Mouse (Mus musculus) hindbrain, embryonic 15.5 days (tissue): ENCODE results near the gene St3gal5. TPM values are rescaled to one million over a fixed set of nuclear protein-coding genes. Genes with fewer than 3 reads are reported as not detected.

ENCODE experiments used
- ATAC-seq: fragments of 200-750 bp; cut with Nextera tagmentation; 2 replicates; pipeline ENCODE4 v1.8.0; 2017; ENCODE audit warnings: low read depth, moderate number of reproducible peaks, moderate TSS enrichment; ENCODE audit not compliant: low FRiP score
- H3K27ac ChIP-seq: fragments of 300-500 bp; sonication (generic); replicated peaks from 2 replicates; pipeline ENCODE4 v1.5.1; 2015; ENCODE audit warnings: mild to moderate bottlenecking, inconsistent platforms
- H3K27me3 ChIP-seq: fragments of 300-500 bp; sonication (generic); 2 replicates; pipeline ENCODE4 v1.6.1; 2015; ENCODE audit warnings: control low read depth, inconsistent platforms
- H3K36me3 ChIP-seq: fragments of 300-500 bp; sonication (generic); 2 replicates; pipeline ENCODE4 v1.6.1; 2015; ENCODE audit warnings: control low read depth, inconsistent platforms
- H3K4me1 ChIP-seq: fragments of 300-500 bp; sonication (generic); replicated peaks from 2 replicates; pipeline ENCODE4 v1.6.1; 2015; ENCODE audit warnings: control low read depth, inconsistent platforms
- H3K4me2 ChIP-seq: fragments of 300-500 bp; sonication (generic); 2 replicates; pipeline ENCODE4 v1.6.1; 2015; ENCODE audit warnings: moderate library complexity, mild to moderate bottlenecking, inconsistent platforms
- H3K4me3 ChIP-seq: fragments of 300-500 bp; sonication (generic); 2 replicates; pipeline ENCODE4 v1.5.1; 2015; ENCODE audit warnings: mild to moderate bottlenecking, inconsistent platforms
- H3K9ac ChIP-seq: fragments of 300-500 bp; sonication (generic); 2 replicates; pipeline ENCODE4 v1.6.1; 2015; ENCODE audit warnings: inconsistent platforms
- H3K9me3 ChIP-seq: fragments of 300-500 bp; sonication (generic); 2 replicates; pipeline ENCODE4 v1.6.1; 2016; ENCODE audit warnings: control low read depth, inconsistent platforms
- WGBS: fragments of 180-500 bp; shearing (Covaris S2); methylation state at CpG from one replicate; pipeline ENCODE4 v1.1.7; 2015; 5-methylcytosine and 5-hydroxymethylcytosine counted together
- polyA plus RNA-seq: library from polyadenylated mRNA; unstranded; fragments of >200 nt; fragmentation: Nextera tagmentation; extraction: Ambion mirVana; gene quantifications from 2 replicates; pipeline ENCODE4 v1.2.1, GENCODE M21; 2015

The St3gal5 gene
- polyA plus RNA-seq, 1 experiment from 2014 or later: 62.5 TPM

GRCm38 (mm10) chr6:72117322-72117968 is 20.1 kb downstream of the St3gal5 start:
- no peak for ATAC-seq
- Histone ChIP-seq H3K4me2 (no peak overlapping the region), H3K27me3 (no peaks in the 10 kb centered on the region), H3K4me1 (0 out of 2 replicates have a peak, but pooled peaks cover 3% of the 10 kb centered on the region), H3K9me3 (no peaks in the 10 kb centered on the region), H3K36me3 (no peaks in the 10 kb centered on the region), H3K4me3 (no peak overlapping the region), H3K9ac (no peak overlapping the region), H3K27ac (no peak overlapping the region)
- 79% methylated on average over 8 of the region's 8 CpGs for WGBS

- no peak for ATAC-seq
- Histone ChIP-seq H3K4me2 (no peak overlapping the region), H3K9me3 (no peaks in the 10 kb centered on the region), H3K4me1 (peaks cover 3% of the 10 kb centered on the region; the same call in 1 of the 2 replicates), H3K27me3 (no peaks in the 10 kb centered on the region), H3K4me3 (no peak overlapping the region), H3K9ac (no peak overlapping the region), H3K36me3 (no peaks in the 10 kb centered on the region), H3K27ac (no peak overlapping the region)
- 88% methylated on average over 1 of the region's 1 CpGs for WGBS
These were observed 22.5 kb downstream of the St3gal5 start for GRCm38 (mm10) chr6:72119870-72120269.

- Histone ChIP-seq H3K9me3 (no peaks in the 10 kb centered on the region), H3K27me3 (no peaks in the 10 kb centered on the region), H3K36me3 (no peaks in the 10 kb centered on the region), H3K4me1 (peaks cover 3% of the 10 kb centered on the region; the same call in 1 of the 2 replicates), H3K4me3 (no peak overlapping the region), H3K27ac (no peak overlapping the region), H3K9ac (no peak overlapping the region), H3K4me2 (no peak overlapping the region)
- no peak for ATAC-seq
- 70% methylated on average over 3 of the region's 3 CpGs for WGBS
These were observed 23.9 kb downstream of the St3gal5 start for GRCm38 (mm10) chr6:72121301-72121700.

- no peaks in the 10 kb centered on the region for H3K36me3 ChIP-seq
- no peak overlapping the region for H3K27ac ChIP-seq
- no peak for ATAC-seq
- H3K9ac ChIP-seq: no peak overlapping the region
- H3K4me3 ChIP-seq: no peak overlapping the region
- no peak overlapping the region for H3K4me2 ChIP-seq
- 87% methylated on average over 5 of the region's 5 CpGs for WGBS
- peaks cover 3% of the 10 kb centered on the region; the same call in 1 of the 2 replicates for H3K4me1 ChIP-seq
- H3K27me3 ChIP-seq: no peaks in the 10 kb centered on the region
- H3K9me3 ChIP-seq: no peaks in the 10 kb centered on the region
These were observed 25.1 kb downstream of the St3gal5 start for GRCm38 (mm10) chr6:72122515-72122914.

GRCm38 (mm10) chr6:72124315-72125103 is 27.1 kb downstream of the St3gal5 start:
- ATAC-seq: no peak

GRCm38 (mm10) chr6:72126128-72126917 is 28.9 kb downstream of the St3gal5 start:
- Histone ChIP-seq H3K27ac (no peak overlapping the region), H3K4me2 (no peak overlapping the region), H3K27me3 (no peaks in the 10 kb centered on the region), H3K4me3 (no peak overlapping the region), H3K4me1 (peaks cover 3% of the 10 kb centered on the region; the same call in 1 of the 2 replicates), H3K36me3 (peaks cover 26% of the 10 kb centered on the region; the same call in 1 of the 2 replicates), H3K9ac (no peak overlapping the region), H3K9me3 (no peaks in the 10 kb centered on the region)
- WGBS: 82% methylated on average over 9 of the region's 9 CpGs
- ATAC-seq: no peak

More at GRCm38 (mm10) chr6:72124315-72125103, 27.1 kb downstream of the St3gal5 start:
- 83% methylated on average over 13 of the region's 13 CpGs for WGBS
- Histone ChIP-seq H3K4me2 (no peak overlapping the region), H3K4me1 (peaks cover 3% of the 10 kb centered on the region; the same call in 1 of the 2 replicates), H3K27me3 (no peaks in the 10 kb centered on the region), H3K27ac (no peak overlapping the region), H3K9me3 (no peaks in the 10 kb centered on the region), H3K9ac (no peak overlapping the region), H3K4me3 (no peak overlapping the region), H3K36me3 (peaks cover 12% of the 10 kb centered on the region; the same call in 1 of the 2 replicates)

- ATAC-seq: no peak
- H3K4me2 ChIP-seq: no peak overlapping the region
- H3K27ac ChIP-seq: no peak overlapping the region
- WGBS: 90% methylated on average over 6 of the region's 6 CpGs
- H3K4me3 ChIP-seq: no peak overlapping the region
- no peaks in the 10 kb centered on the region for H3K4me1 ChIP-seq
- no peak overlapping the region for H3K9ac ChIP-seq
- no peaks in the 10 kb centered on the region for H3K9me3 ChIP-seq
- no peaks in the 10 kb centered on the region for H3K27me3 ChIP-seq
- H3K36me3 ChIP-seq: peaks cover 54% of the 10 kb centered on the region
These were observed 32.7 kb downstream of the St3gal5 start for GRCm38 (mm10) chr6:72130056-72130455.

GRCm38 (mm10) chr6:72132671-72133214 is 35.4 kb downstream of the St3gal5 start:
- no peak overlapping the region for H3K4me2 ChIP-seq
- H3K27me3 ChIP-seq: no peaks in the 10 kb centered on the region
- ATAC-seq: no peak
- H3K4me1 ChIP-seq: no peaks in the 10 kb centered on the region
- no peak overlapping the region for H3K27ac ChIP-seq
- H3K9me3 ChIP-seq: no peaks in the 10 kb centered on the region
- H3K9ac ChIP-seq: no peak overlapping the region
- 96% methylated on average over 8 of the region's 8 CpGs for WGBS
- H3K4me3 ChIP-seq: no peak overlapping the region
- peaks cover 54% of the 10 kb centered on the region for H3K36me3 ChIP-seq

- Histone ChIP-seq H3K9me3 (no peaks in the 10 kb centered on the region), H3K27ac (no peak overlapping the region), H3K27me3 (no peaks in the 10 kb centered on the region), H3K4me3 (no peak overlapping the region), H3K9ac (no peak overlapping the region), H3K36me3 (peaks cover 40% of the 10 kb centered on the region), H3K4me1 (no peaks in the 10 kb centered on the region), H3K4me2 (no peak overlapping the region)
- 83% methylated on average over 9 of the region's 9 CpGs for WGBS
- no peak for ATAC-seq
These were observed 37.6 kb downstream of the St3gal5 start for GRCm38 (mm10) chr6:72134850-72135515.

- no peaks in the 10 kb centered on the region for H3K4me1 ChIP-seq
- peaks cover 30% of the 10 kb centered on the region for H3K36me3 ChIP-seq
- H3K9me3 ChIP-seq: no peaks in the 10 kb centered on the region
- 91% methylated on average over 5 of the region's 5 CpGs for WGBS
- H3K9ac ChIP-seq: no peak overlapping the region
- no peaks in the 10 kb centered on the region for H3K27me3 ChIP-seq
- ATAC-seq: no peak
- H3K4me3 ChIP-seq: no peak overlapping the region
- no peak overlapping the region for H3K27ac ChIP-seq
- no peak overlapping the region for H3K4me2 ChIP-seq
These were observed 38.6 kb downstream of the St3gal5 start for GRCm38 (mm10) chr6:72136016-72136415.

GRCm38 (mm10) chr6:72136543-72136942 is 39.2 kb downstream of the St3gal5 start:
- Histone ChIP-seq H3K36me3 (peaks cover 26% of the 10 kb centered on the region), H3K4me3 (no peak overlapping the region), H3K27ac (no peak overlapping the region), H3K9me3 (no peaks in the 10 kb centered on the region), H3K9ac (no peak overlapping the region), H3K27me3 (no peaks in the 10 kb centered on the region), H3K4me2 (no peak overlapping the region), H3K4me1 (no peaks in the 10 kb centered on the region)
- 88% methylated on average over 10 of the region's 10 CpGs for WGBS
- no peak for ATAC-seq
